Mouse (Mus musculus) embryonic facial prominence, embryonic 12.5 days (tissue): ENCODE measurements at regions not wholly inside any gene's neighbourhood (a gene's known extent, or its start where the extent isn't known, plus 50 kb on each side); places are given as distances from the start of the nearest gene placed in this dataset.
A peak's percentile ranks its signal among the peaks of the same experiment; 100 is the strongest.

Experiments used
- ATAC-seq: fragments of 200-750 bp; cut with Nextera tagmentation; 2 replicates; pipeline ENCODE4 v1.8.0; 2017; ENCODE audit not compliant: insufficient number of reproducible peaks, insufficient read depth, low FRiP score, low TSS enrichment
- H3K27ac ChIP-seq: fragments of 300-500 bp; sonication (generic); 2 replicates; pipeline ENCODE4 v1.5.1; 2016; ENCODE audit warnings: mild to moderate bottlenecking
- H3K27me3 ChIP-seq: fragments of 300-500 bp; sonication (generic); 2 replicates; pipeline ENCODE4 v1.6.1; 2016; ENCODE audit warnings: mild to moderate bottlenecking, moderate library complexity
- H3K36me3 ChIP-seq: fragments of 300-500 bp; sonication (generic); 2 replicates; pipeline ENCODE4 v1.6.1; 2016; ENCODE audit warnings: mild to moderate bottlenecking
- H3K4me1 ChIP-seq: fragments of 300-500 bp; sonication (generic); 2 replicates; pipeline ENCODE4 v1.6.1; 2016
- H3K4me2 ChIP-seq: fragments of 300-500 bp; sonication (generic); replicated peaks from 2 replicates; pipeline ENCODE4 v1.6.1; 2016; ENCODE audit warnings: mild to moderate bottlenecking, moderate library complexity
- H3K4me3 ChIP-seq: fragments of 300-500 bp; sonication (generic); 2 replicates; pipeline ENCODE4 v1.5.1; 2016; ENCODE audit warnings: mild to moderate bottlenecking
- H3K9ac ChIP-seq: fragments of 300-500 bp; sonication (generic); 2 replicates; pipeline ENCODE4 v1.6.1; 2016; ENCODE audit warnings: mild to moderate bottlenecking, moderate library complexity
- H3K9me3 ChIP-seq: fragments of 300-500 bp; sonication (generic); 2 replicates; pipeline ENCODE4 v1.6.1; 2016; ENCODE audit warnings: mild to moderate bottlenecking, moderate library complexity
- WGBS: fragments of 180-500 bp; shearing (Covaris S2); methylation state at CpG from one replicate; pipeline ENCODE4 v1.1.7; 2016; 5-methylcytosine and 5-hydroxymethylcytosine counted together

GRCm38 (mm10) chr13:3752334-3752733 is 51.8 kb downstream of the Calml3 start:
- Histone ChIP-seq H3K36me3 (no peaks in the 10 kb centered on the region), H3K4me3 (no peak overlapping the region), H3K27ac (no peak overlapping the region), H3K9ac (no peak overlapping the region), H3K27me3 (no peaks in the 10 kb centered on the region), H3K4me2 (no peak overlapping the region), H3K4me1 (peaks cover 14% of the 10 kb centered on the region), H3K9me3 (no peaks in the 10 kb centered on the region)
- 86% methylated on average over 5 of the region's 5 CpGs for WGBS
- no peak for ATAC-seq

DNA sequence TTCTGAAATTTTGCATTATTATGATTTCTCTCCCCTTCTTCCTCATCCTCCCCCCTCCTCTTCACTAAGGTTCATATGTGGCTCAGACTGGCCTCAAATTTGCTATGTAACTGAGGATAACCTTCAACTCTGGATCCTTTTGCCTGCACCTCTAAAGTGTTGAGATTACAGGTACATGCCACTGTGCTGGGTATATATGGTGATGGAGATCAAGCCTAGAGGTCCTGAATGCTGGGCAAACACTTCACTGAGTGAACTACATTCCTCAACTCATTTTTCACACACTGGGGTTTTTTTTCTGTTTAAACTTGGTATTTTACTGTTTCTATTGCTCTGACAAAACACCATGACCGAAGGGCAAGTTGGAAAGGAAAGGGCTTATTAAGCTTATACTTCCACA is 52.9 kb downstream of the Calml3 start:
- no peaks in the 10 kb centered on the region for H3K36me3 ChIP-seq
- H3K27ac ChIP-seq: no peak overlapping the region
- H3K4me1 ChIP-seq: peaks cover 23% of the 10 kb centered on the region
- 77% methylated on average over 1 of the region's 1 CpGs for WGBS
- ATAC-seq: no peak
- H3K9ac ChIP-seq: no peak overlapping the region
- H3K4me3 ChIP-seq: no peak overlapping the region
- H3K27me3 ChIP-seq: no peaks in the 10 kb centered on the region
- H3K4me2 ChIP-seq: no peak overlapping the region
- H3K9me3 ChIP-seq: no peaks in the 10 kb centered on the region

DNA sequence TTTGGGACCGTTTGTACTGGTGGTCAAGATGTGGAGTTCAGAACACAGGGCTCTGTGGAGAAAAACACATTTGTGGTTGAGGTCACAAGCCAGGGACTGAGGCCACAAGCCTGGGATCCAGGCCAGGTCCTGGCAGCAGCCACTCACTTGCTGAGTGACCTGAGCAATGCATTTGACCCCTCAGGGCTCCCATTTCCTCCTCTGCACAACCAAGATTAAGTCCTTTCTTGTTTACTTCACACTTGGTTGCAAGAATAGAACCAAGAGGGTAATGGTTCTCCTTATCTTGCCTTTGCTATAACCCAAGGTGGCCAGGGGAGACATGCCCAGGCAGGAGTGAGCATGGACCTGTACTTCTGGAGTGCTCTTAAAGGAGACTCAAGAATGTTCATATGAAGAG is 53.4 kb downstream of the Calml3 start:
- Histone ChIP-seq H3K4me2 (no peak overlapping the region), H3K9ac (no peak overlapping the region), H3K36me3 (no peaks in the 10 kb centered on the region), H3K4me3 (no peak overlapping the region), H3K27ac (no peak overlapping the region), H3K9me3 (no peaks in the 10 kb centered on the region), H3K27me3 (no peaks in the 10 kb centered on the region), H3K4me1 (peaks cover 24% of the 10 kb centered on the region)
- 55% methylated on average over 1 of the region's 1 CpGs for WGBS
- ATAC-seq: no peak

DNA sequence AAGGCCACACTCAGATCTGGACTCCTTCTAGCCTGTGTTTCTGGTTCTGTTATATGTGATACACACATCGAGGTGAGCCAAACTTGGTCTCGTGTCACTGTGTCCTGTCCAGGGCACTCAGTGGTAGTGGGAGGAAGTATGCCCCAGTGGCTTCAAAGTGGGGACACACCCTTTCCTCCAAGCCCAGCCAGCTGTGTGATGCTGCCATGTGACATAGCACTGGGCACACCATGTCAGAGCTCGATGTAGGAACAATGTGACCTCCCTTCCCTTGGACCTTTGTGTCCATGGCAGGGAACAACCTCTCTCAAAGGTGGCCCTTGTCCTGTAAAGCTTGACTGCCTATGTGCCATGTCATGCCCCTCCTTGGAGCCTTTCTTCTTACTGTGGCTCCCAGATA is 54.5 kb downstream of the Calml3 start:
- no peak overlapping the region for H3K4me3 ChIP-seq
- 0 out of 2 replicates have a peak overlapping the region, but pooled peaks have one; percentile 17 for H3K27ac ChIP-seq
- WGBS: 86% methylated on average over 3 of the region's 3 CpGs
- H3K9me3 ChIP-seq: no peaks in the 10 kb centered on the region
- H3K4me2 ChIP-seq: no peak overlapping the region
- H3K9ac ChIP-seq: no peak overlapping the region
- ATAC-seq: no peak
- peaks cover 26% of the 10 kb centered on the region for H3K4me1 ChIP-seq
- H3K27me3 ChIP-seq: no peaks in the 10 kb centered on the region
- H3K36me3 ChIP-seq: no peaks in the 10 kb centered on the region

DNA sequence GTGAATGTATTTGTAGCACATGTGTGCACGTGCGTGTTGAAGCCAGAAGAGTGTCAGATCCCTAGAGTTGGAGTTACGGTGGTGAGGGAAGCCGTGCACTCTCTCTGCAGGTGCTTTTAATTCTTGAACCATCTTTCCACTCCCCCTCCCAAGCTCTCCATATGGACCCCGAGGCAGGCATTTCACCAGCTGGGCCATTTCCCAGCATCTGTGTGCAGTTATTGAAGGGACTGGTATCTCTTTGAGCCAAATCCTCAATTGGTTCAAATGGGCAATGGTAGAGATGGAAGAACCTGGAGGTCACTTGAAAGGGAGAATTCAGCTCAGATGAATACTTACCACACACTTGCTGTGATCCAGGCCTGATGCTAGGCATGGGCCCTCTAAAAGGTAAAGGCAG is 55.3 kb downstream of the Calml3 start:
- H3K27ac ChIP-seq: no peak overlapping the region
- WGBS: 48% methylated on average over 5 of the region's 5 CpGs
- no peak overlapping the region for H3K9ac ChIP-seq
- H3K36me3 ChIP-seq: no peaks in the 10 kb centered on the region
- no peak overlapping the region for H3K4me3 ChIP-seq
- H3K4me2 ChIP-seq: no peak overlapping the region
- H3K27me3 ChIP-seq: no peaks in the 10 kb centered on the region
- H3K9me3 ChIP-seq: no peaks in the 10 kb centered on the region
- peaks cover 31% of the 10 kb centered on the region for H3K4me1 ChIP-seq
- ATAC-seq: no peak

DNA sequence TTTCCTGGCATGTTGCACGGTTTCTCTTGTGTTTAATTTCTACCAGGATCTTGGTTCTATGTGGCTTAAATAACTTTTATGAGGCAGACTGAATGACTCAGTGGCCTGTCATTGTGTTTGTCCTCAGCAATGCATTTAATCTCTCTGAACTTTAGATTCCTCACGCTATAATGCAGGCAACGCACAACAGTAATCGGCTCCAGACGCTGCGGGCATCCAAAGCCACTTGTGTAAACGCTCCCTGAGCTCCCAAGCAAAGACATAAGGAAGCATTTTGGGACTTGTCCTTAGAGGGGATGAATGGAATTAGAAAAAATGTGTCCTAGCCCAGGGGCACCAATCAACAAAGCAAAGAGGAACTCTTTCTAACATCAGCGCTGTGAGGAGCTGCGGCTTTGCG is 57.6 kb downstream of the Calml3 start:
- no peak for ATAC-seq
- WGBS: 15% methylated on average over 10 of the region's 10 CpGs
- no peaks in the 10 kb centered on the region for H3K36me3 ChIP-seq
- no peak overlapping the region for H3K9ac ChIP-seq
- H3K4me2 ChIP-seq: 0 out of 2 replicates have a peak overlapping the region, but pooled peaks have one; percentile 3
- peaks cover 53% of the 10 kb centered on the region for H3K4me1 ChIP-seq
- H3K27me3 ChIP-seq: no peaks in the 10 kb centered on the region
- peak overlapping the region; percentile 90 for H3K27ac ChIP-seq
- no peaks in the 10 kb centered on the region for H3K9me3 ChIP-seq
- H3K4me3 ChIP-seq: no peak overlapping the region

- WGBS: 32% methylated on average over 3 of the region's 3 CpGs
These were observed 59.2 kb downstream of the Calml3 start for GRCm38 (mm10) chr13:3744870-3745269.

DNA sequence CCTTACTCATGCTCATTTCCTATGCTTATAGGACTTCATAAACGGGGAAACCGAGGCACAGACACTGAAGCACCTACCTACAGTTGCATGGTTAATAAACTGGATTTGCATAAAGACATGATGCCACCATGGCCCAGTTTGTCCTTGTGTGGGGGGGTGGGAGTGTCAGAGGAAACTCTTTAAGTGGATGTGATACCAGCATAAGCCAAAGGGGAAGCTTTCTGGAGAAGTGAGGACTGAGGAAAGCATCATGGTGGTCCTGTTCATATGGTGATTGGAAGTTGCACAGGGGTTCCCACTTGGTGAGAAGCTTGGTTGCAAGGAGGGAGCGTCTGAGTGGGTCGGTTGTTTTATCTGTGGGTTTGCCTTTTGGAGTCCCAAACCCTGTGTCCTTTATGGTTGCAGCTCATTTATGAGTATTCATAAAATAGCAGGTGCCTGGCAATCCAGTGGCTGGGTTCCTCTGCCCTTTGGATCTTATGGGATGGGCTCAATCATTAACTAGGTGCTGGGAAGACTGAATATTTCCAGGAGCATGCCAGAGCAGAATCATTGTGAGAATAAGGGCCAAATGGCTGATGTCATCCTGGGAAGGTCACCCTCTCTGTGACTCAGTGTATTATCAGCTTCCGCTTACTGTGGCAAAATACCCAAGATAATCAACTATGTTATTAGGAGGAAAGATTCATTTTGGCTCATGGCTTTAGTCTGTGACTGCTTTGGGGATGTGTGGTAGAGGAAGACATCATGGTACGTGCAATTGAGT is 60.2 kb downstream of the Calml3 start:
- peaks cover 47% of the 10 kb centered on the region for H3K4me1 ChIP-seq
- 86% methylated on average over 6 of the region's 6 CpGs for WGBS
- no peak overlapping the region for H3K4me2 ChIP-seq
- no peaks in the 10 kb centered on the region for H3K9me3 ChIP-seq
- ATAC-seq: no peak
- H3K9ac ChIP-seq: no peak overlapping the region
- peak overlapping the region; percentile 98 for H3K27ac ChIP-seq
- H3K4me3 ChIP-seq: no peak overlapping the region
- no peaks in the 10 kb centered on the region for H3K27me3 ChIP-seq
- H3K36me3 ChIP-seq: no peaks in the 10 kb centered on the region

More at GRCm38 (mm10) chr13:3744870-3745269, 59.2 kb downstream of the Calml3 start:
- H3K36me3 ChIP-seq: no peaks in the 10 kb centered on the region
- H3K27ac ChIP-seq: no peak overlapping the region
- no peak overlapping the region for H3K9ac ChIP-seq
- peaks cover 52% of the 10 kb centered on the region for H3K4me1 ChIP-seq
- H3K27me3 ChIP-seq: no peaks in the 10 kb centered on the region
- no peak overlapping the region for H3K4me3 ChIP-seq
- H3K4me2 ChIP-seq: no peak overlapping the region
- no peaks in the 10 kb centered on the region for H3K9me3 ChIP-seq
- no peak for ATAC-seq

GRCm38 (mm10) chr13:3742763-3743401 is 61.2 kb downstream of the Calml3 start:
- Histone ChIP-seq H3K36me3 (no peaks in the 10 kb centered on the region), H3K4me1 (peaks cover 46% of the 10 kb centered on the region), H3K27ac (peak overlapping the region; percentile 98), H3K9me3 (no peaks in the 10 kb centered on the region), H3K4me3 (no peak overlapping the region), H3K9ac (no peak overlapping the region), H3K4me2 (peak overlapping the region; percentile 27), H3K27me3 (no peaks in the 10 kb centered on the region)
- ATAC-seq: peak; percentile 73
- WGBS: 12% methylated on average over 4 of the region's 4 CpGs

DNA sequence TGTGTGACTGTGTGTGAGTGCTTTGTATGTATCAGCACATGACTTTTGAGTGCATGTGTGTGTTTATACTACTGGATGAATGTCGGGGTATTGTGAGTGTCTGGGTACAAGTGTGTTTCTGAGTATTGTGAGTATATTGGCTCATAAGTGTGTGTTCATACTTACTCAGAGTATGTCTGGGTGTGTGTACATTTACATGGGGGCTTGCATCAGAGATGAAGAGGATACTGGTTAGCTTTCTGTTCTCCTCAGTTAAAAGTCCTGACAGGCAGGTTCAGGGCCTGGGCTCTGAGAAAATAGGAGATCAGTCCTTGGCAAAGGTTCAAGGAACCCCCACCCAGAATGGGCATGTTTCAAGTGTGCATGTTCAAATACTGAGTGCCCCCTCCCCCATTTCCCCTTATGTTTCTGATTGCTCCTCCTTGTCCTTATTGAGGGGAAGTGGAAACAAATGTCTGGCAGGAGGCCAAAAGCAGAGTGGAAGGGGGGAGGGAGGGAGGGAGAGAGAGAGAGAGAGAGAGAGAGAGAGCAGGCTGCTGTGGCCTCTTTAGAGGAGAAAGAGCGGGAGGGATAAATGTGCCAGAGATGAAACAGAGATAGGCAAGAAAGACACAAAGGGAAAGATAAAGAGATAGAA is 61.9 kb downstream of the Calml3 start:
- 35% methylated on average over 2 of the region's 2 CpGs for WGBS
- Histone ChIP-seq H3K36me3 (no peaks in the 10 kb centered on the region), H3K9me3 (no peaks in the 10 kb centered on the region), H3K27me3 (no peaks in the 10 kb centered on the region), H3K4me2 (peak overlapping the region; percentile 27; the same call in 1 of the 2 replicates), H3K27ac (peak overlapping the region; percentile 98), H3K9ac (no peak overlapping the region), H3K4me1 (peaks cover 40% of the 10 kb centered on the region), H3K4me3 (no peak overlapping the region)
- ATAC-seq: peak; percentile 82

DNA sequence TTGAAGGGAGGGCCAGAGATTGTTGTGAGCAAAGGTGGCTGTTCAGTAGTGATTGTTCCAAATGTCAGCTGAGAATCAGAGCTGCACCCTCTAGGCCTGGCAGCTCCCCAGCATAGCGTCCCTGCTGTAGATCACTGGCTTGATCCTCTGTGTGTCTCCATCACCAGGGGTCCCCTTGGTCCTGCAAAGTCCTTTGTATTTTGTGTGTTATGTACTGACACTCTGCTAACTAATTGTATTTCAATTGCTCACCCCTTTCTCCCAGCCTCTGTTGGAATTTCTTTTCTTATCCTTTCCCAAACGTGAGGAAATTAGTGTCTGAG is 73.5 kb downstream of the Calml3 start:
- Histone ChIP-seq H3K4me2 (no peak overlapping the region), H3K27ac (peak overlapping the region; percentile 73), H3K4me3 (no peak overlapping the region), H3K4me1 (peaks cover 11% of the 10 kb centered on the region; the same call in 1 of the 2 replicates), H3K36me3 (no peaks in the 10 kb centered on the region), H3K27me3 (no peaks in the 10 kb centered on the region), H3K9ac (no peak overlapping the region), H3K9me3 (no peaks in the 10 kb centered on the region)
- peak; percentile 50; the same call in 1 of the 2 replicates for ATAC-seq
- 12% methylated on average over 2 of the region's 2 CpGs for WGBS
